Mouse (Mus musculus) monocyte, adult 5-6 weeks (primary cell): Measurements from ENCODE around the gene Eml3. TPM values are rescaled to one million over a fixed set of nuclear protein-coding genes. Genes with fewer than 3 reads are reported as not detected.
"Not testable (repeated sequence)": the region's sequence is repeated elsewhere in the genome, so short reads cannot be mapped to it uniquely, and the experiment has no call there.

Source experiments
- ATAC-seq: fragments of 153-309, 156-312 bp; replicated peaks from 2 replicates; pipeline ENCODE4 v1.8.0; 2017; ENCODE audit warnings: mild to moderate bottlenecking; ENCODE audit not compliant: low TSS enrichment, insufficient number of reproducible peaks, severe bottlenecking, poor library complexity, low FRiP score
- total RNA-seq: library from RNA; stranded (forward); fragments of 200-1000, 200-491, 200-594 nt; gene quantifications from 3 replicates; pipeline ENCODE4 v1.2.3, GENCODE M21; 2017

Gene Eml3
- 39.3 to 101 TPM (median 62.5 TPM) in 3 replicates for total RNA-seq

GRCm38 (mm10) chr19:8929224-8930088 is at the start of gene Eml3, which contains the start of gene Rom1:
Eml3 (plus strand) TSS chr19:8929552.
Rom1 (minus strand) TSS chr19:8929356.
- peak; percentile 89 for ATAC-seq

GRCm38 (mm10) chr19:8880311-8881033 is 48.9 kb upstream of the Eml3 start, which contains the start of gene Uqcc3:
Uqcc3 (minus strand) TSS chr19:8880923.
- ATAC-seq: peak; percentile 98

- no peak for ATAC-seq
These were observed 48.3 kb upstream of the Eml3 start for GRCm38 (mm10) chr19:8881034-8881392.

- no peak for ATAC-seq
These were observed 45.7 kb upstream of the Eml3 start, which contains the start of the genes Lbhd1 and Gm49403 for GRCm38 (mm10) chr19:8883616-8884015. Lbhd1 (plus strand) TSS chr19:8883732. Gm49403 (plus strand) TSS chr19:8883930.

GRCm38 (mm10) chr19:8886916-8887584 is 42.3 kb upstream of the Eml3 start:
- no peak for ATAC-seq

- no peak for ATAC-seq
These were observed 41.5 kb upstream of the Eml3 start for GRCm38 (mm10) chr19:8887585-8888463.

GRCm38 (mm10) chr19:8888511-8889385 is 40.6 kb upstream of the Eml3 start, which contains the start of the genes 1810009A15Rik and Gm49416:
1810009A15Rik (plus strand) TSS chr19:8888853.
Gm49416 (plus strand) TSS chr19:8888926.
- peak; percentile 96 for ATAC-seq

GRCm38 (mm10) chr19:8892829-8893766 is 36.3 kb upstream of the Eml3 start, which contains the start of gene Ints5:
Ints5 (plus strand) TSS chr19:8893005.
- peak; percentile 67 for ATAC-seq

GRCm38 (mm10) chr19:8895397-8895960 is 33.9 kb upstream of the Eml3 start:
- no peak for ATAC-seq

- ATAC-seq: not testable (repeated sequence)
These were observed 33.1 kb upstream of the Eml3 start for GRCm38 (mm10) chr19:8896231-8896630.

GRCm38 (mm10) chr19:8897211-8897864 is 32.0 kb upstream of the Eml3 start:
- not testable (repeated sequence) for ATAC-seq

- ATAC-seq: peak; percentile 98
These were observed 31.4 kb upstream of the Eml3 start, which contains the start of gene Ganab for GRCm38 (mm10) chr19:8897865-8898495. Ganab (plus strand) TSS chr19:8898071.

- no peak for ATAC-seq
These were observed 30.8 kb upstream of the Eml3 start for GRCm38 (mm10) chr19:8898576-8898975.

- ATAC-seq: no peak
These were observed 30.3 kb upstream of the Eml3 start for GRCm38 (mm10) chr19:8899079-8899478.

GRCm38 (mm10) chr19:8903412-8903811 is 25.9 kb upstream of the Eml3 start:
- ATAC-seq: no peak
